Mouse (Mus musculus): Measurements from ENCODE around the gene Iars.
"Not testable (repeated sequence)": the region's sequence is repeated elsewhere in the genome, so short reads cannot be mapped to it uniquely, and the experiment has no call there.

The Iars gene

GRCm38 (mm10) chr13:49736430-49736829 lies 54.5 kb downstream of the Iars start:
- no peak for DNase-seq (ENCODE audit: low read depth, low spot score)

GRCm38 (mm10) chr13:49738011-49738410 lies 56.1 kb downstream of the Iars start:
- DNase-seq (ENCODE audit: low read depth, low spot score): no peak

GRCm38 (mm10) chr13:49741285-49742040 lies 59.6 kb downstream of the Iars start:
- DNase-seq (ENCODE audit: low read depth, low spot score): no peak

- no peak for DNase-seq (ENCODE audit: low read depth, low spot score)
These were observed 74.7 kb downstream of the Iars start for GRCm38 (mm10) chr13:49756591-49756990.

DNA sequence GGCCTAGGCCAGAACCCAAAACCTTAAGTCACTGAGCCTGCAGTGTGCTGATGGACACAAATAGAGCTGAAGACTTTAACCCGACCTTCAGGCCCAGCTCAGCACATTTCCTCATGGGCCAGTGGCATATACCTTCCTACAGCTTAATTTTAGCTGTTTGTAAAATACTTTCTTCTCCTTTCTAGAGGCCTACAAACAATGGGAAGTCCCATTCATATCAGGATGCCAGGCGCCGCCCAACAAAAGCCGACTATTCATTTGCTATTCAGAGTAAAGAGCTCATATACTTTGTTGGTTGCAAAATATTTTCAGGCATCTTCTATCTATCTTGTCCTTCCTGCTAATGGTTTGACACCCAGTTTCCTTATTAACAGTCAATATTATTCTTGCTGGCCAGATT lies 76.1 kb downstream of the Iars start:
- DNase-seq (ENCODE audit: low read depth, low spot score): no peak

GRCm38 (mm10) chr13:49760675-49761074 lies 78.8 kb downstream of the Iars start:
- no peak for DNase-seq (ENCODE audit: low read depth, low spot score)

- no peak for DNase-seq (ENCODE audit: low read depth, low spot score)
These were observed 80.3 kb downstream of the Iars start for GRCm38 (mm10) chr13:49762208-49762607.

DNA sequence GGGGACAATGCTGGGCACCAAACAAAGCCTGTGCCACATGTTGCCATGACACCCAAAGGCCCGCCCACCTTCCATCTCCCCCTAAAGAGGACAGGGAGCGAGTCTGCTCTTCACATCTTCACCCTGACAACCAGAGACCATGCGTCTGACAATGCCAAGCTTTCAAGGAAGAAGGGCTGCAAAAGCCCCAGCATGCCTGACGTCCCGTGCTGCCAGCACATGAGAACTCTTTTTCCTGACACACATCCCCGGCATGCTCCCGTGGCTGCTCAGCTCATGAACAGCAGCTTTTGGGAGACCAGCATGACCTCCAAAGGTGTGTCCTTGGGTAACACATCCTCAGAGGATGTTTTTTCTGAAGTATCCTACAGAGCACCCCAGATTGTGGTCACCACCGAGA lies 83.4 kb downstream of the Iars start:
- no peak for DNase-seq (ENCODE audit: low read depth, low spot score)

GRCm38 (mm10) chr13:49766269-49766668 lies 84.4 kb downstream of the Iars start:
- no peak for DNase-seq (ENCODE audit: low read depth, low spot score)

DNA sequence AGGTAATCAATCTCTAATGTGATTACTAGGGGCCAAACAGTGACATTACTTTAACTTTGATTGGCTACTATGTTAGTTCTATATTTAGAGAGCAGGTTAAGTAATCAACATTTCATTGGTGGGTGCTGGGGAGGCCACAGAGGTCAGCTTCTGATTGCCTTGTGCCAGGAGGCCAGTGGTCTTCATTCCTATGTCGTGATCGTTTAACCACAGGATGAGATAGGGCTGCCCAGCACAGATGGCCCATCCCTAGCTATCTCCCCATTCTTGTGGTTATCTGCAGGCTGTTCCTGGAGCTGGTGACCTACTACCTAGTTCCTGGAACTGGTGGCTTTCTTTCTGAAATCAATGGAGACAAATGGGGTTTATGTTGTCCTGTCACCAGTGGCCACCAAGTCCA lies 86.1 kb downstream of the Iars start:
- DNase-seq (ENCODE audit: low read depth, low spot score): no peak

DNA sequence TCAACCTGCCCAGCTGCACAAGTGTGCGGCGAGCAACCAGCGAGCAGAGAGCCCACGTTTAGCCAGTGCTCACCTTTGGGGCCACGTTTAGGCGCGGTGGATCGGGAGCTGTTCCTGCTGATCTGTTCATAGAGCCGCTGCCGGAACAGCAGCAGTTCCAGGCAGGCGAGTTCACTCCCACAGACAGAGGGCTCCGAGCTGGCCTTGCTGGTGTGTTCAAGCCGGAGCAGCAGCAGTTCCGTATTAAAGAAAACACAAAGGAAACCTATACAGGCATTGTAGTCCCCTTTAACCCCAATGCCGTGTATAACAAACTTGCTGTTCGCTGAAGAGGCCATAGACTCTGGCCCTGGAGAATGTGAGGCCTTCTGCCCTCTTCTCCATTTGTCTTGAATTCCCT lies 87.2 kb downstream of the Iars start:
- DNase-seq (ENCODE audit: low read depth, low spot score): no peak

GRCm38 (mm10) chr13:49771536-49771935 lies 89.6 kb downstream of the Iars start:
- not testable (repeated sequence) for DNase-seq (ENCODE audit: low read depth, low spot score)
